Mouse (Mus musculus) G1E (cell line): ENCODE measurements around the gene Traip. TPM values are rescaled to one million over a fixed set of nuclear protein-coding genes. Genes with fewer than 3 reads are reported as not detected.

Source experiments
- ATAC-seq: 2 replicates; pipeline ENCODE4 v1.8.0; 2016; ENCODE audit warnings: mild to moderate bottlenecking; ENCODE audit not compliant: insufficient number of reproducible peaks, poor library complexity, low FRiP score, severe bottlenecking; ENCODE audit errors: extremely low read depth
- DNase-seq: peaks from one replicate; pipeline ENCODE4 v3.0.0; 2012; ENCODE audit warnings: low spot score
- H3K27me3 ChIP-seq: 2 replicates; pipeline ENCODE4 v1.6.1; 2012; ENCODE audit warnings: mild to moderate bottlenecking, low read length, inconsistent platforms; ENCODE audit not compliant: insufficient read depth
- H3K36me3 ChIP-seq: replicated peaks from 2 replicates; pipeline ENCODE3; 2012; ENCODE audit warnings: mild to moderate bottlenecking, inconsistent platforms
- H3K4me1 ChIP-seq: 2 replicates; pipeline ENCODE4 v1.6.1; 2012; ENCODE audit warnings: low read depth, low read length, inconsistent platforms, mixed read lengths; ENCODE audit not compliant: insufficient read depth
- H3K4me3 ChIP-seq: 2 replicates; pipeline ENCODE4 v1.5.1; 2012; ENCODE audit warnings: low read depth, mild to moderate bottlenecking, inconsistent platforms, low read length, moderate library complexity, mixed read lengths
- H3K9me3 ChIP-seq: replicated peaks from 2 replicates; pipeline ENCODE4 v1.6.1; 2012; ENCODE audit warnings: inconsistent platforms
- CTCF ChIP-seq: IDR thresholded peaks from 2 replicates; pipeline ENCODE4 v1.5.1; 2012; ENCODE audit warnings: low read depth, low read length, inconsistent platforms, mixed read lengths
- GATA1 ChIP-seq: IDR thresholded peaks from 2 replicates; pipeline ENCODE4 v1.6.1; 2012; ENCODE audit warnings: borderline replicate concordance, low read length, inconsistent platforms, mixed read lengths
- GATA2 ChIP-seq: IDR thresholded peaks from 2 replicates; pipeline ENCODE4 v1.6.1; 2012; ENCODE audit warnings: low read depth, low read length, inconsistent platforms, borderline replicate concordance
- POLR2AphosphoS5 ChIP-seq: IDR thresholded peaks from 2 replicates; pipeline ENCODE4 v1.6.1; 2012; ENCODE audit warnings: low read depth, low read length, inconsistent platforms; ENCODE audit not compliant: insufficient replicate concordance
- TAL1 ChIP-seq: conservative IDR thresholded peaks from 2 replicates; pipeline ENCODE4 v1.6.1; 2012; ENCODE audit warnings: low read depth, low read length, inconsistent platforms, mixed read lengths
- polyA plus RNA-seq: library from polyadenylated mRNA; stranded (reverse); fragments of >175 nt; gene quantifications from 2 replicates; pipeline ENCODE4 v1.2.3, GENCODE M21; 2012
- total RNA-seq, 2 experiments: library from RNA; stranded (forward) in 1 of 2; stranded (reverse) in 1 of 2; fragments of 200-1000 nt in 1 of 2; fragments of >200 nt in 1 of 2; fragmentation: Nextera tagmentation in 1 of 2; gene quantifications; 2 replicates each; pipeline ENCODE4 v1.2.3; 2014 to 2017

Traip gene
- total and polyA plus RNA-seq, 3 experiments: 10.7 to 28.7 (median 25.6) TPM

DNA sequence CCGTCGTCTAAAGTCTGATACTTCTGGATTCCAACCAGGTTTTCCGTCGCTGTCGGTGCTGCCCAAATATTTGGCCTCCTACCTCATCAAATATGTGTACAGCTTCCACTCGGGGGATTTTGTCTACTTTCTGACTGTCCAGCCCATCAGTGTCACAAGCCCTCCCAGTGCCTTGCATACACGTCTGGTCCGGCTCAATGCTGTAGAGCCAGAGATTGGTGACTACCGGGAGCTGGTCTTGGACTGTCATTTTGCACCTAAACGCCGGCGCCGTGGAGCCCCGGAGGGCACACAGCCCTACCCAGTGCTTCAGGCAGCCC, 42.2 kb upstream of the Traip start:
- H3K9me3 ChIP-seq: no peaks in the 10 kb centered on the region
- peaks cover 27% of the 10 kb centered on the region for H3K4me1 ChIP-seq
- peaks cover 50% of the 10 kb centered on the region for H3K27me3 ChIP-seq
- no peak overlapping the region for H3K4me3 ChIP-seq
- peaks cover 7% of the 10 kb centered on the region for H3K36me3 ChIP-seq
- ATAC-seq (no peak), DNase-seq (no peak)
- TF ChIP-seq POLR2AphosphoS5 (no peak), CTCF (no peak), GATA1 (no peak), GATA2 (no peak), TAL1 (no peak)

DNA sequence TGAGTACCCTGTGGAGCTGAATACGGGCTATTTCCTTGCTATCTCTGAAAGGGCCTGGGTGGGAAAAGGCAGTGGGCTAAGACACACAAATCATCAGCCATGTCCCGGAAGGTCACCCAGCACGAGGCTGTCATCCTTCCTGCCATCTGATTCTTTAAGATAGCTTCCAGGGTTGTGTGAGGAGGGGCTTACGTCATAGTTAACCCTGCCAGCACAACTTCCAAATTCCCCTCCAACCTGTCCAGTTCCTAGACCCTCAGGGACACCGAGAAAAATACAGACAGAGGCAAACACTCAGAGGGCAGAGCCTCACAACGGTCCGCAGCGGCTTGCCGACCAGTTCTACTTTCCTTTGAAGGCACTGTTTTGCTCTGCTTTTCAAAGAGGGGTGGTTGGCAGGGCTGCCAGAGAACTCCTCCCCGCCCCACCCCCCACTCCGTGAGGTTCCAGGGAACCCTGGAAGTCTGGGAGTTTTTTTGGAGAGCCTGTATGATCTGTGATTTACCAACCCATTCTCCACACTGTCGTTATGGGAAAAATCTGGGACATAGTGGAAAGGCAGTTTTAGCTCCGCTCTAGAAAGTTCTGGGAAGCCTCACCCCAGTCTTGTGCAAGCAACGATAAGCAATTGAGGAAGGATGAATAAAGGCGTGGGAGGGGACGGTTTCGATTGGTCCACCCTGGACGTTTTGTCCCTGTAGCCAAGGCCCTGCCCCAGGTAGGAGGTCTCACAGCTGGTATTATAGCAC, 41.4 kb upstream of the Traip start:
- Histone ChIP-seq H3K4me3 (no peak overlapping the region), H3K4me1 (peaks cover 27% of the 10 kb centered on the region), H3K27me3 (peaks cover 59% of the 10 kb centered on the region), H3K36me3 (no peaks in the 10 kb centered on the region), H3K9me3 (no peaks in the 10 kb centered on the region)
- no peak for ATAC-seq
- TF ChIP-seq GATA1 (no peak), GATA2 (no peak), POLR2AphosphoS5 (no peak), TAL1 (no peak), CTCF (no peak)
- no peak for DNase-seq

DNA sequence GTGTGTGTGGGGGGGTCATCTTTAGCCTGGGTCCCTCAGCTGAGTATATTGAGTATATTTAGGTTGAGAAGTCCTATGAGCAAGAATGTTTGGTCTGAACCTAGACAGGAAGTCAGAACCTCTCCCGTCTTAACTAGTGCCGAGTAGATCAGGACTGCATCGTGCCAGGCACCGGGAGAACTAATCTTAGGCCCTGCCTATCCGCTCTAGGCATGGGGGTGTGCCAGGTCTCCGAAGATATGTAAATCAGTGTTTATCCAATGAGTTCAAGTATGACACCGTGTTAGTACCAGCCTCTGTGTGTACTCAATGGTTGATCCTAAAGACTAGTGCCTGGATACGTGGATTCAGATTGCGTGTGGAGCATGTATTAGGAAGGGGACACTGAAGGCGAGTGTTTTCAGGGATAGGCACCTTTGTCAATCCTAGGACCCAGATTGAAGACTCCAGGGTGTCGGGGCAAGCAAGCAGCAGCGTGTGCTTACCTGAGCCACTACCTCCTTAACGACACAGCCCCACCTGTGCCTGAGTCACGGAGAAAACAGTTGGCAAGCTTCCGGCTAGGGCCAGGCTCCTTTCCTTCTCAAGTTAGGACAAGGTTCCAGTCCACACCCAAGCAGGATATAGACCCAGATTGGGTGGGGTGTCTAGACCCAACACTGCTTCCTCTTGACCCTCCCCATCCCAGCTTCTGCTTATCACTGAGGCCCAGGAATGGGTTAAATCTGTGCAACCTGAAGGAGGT, 39.7 kb upstream of the Traip start:
- Histone ChIP-seq H3K4me1 (peaks cover 27% of the 10 kb centered on the region), H3K36me3 (no peaks in the 10 kb centered on the region), H3K9me3 (no peaks in the 10 kb centered on the region), H3K4me3 (no peak overlapping the region), H3K27me3 (peaks cover 73% of the 10 kb centered on the region)
- no peak for ATAC-seq
- no peak for DNase-seq
- no peak for TF ChIP-seq GATA2
- no peak for TF ChIP-seq POLR2AphosphoS5
- TF ChIP-seq GATA1: no peak
- TF ChIP-seq TAL1: no peak
- no peak for TF ChIP-seq CTCF

GRCm38 (mm10) chr9:107914764-107915420, 35.0 kb upstream of the Traip start:
- Histone ChIP-seq H3K36me3 (no peaks in the 10 kb centered on the region), H3K4me3 (no peak overlapping the region), H3K4me1 (no peaks in the 10 kb centered on the region), H3K27me3 (peaks cover 94% of the 10 kb centered on the region), H3K9me3 (no peaks in the 10 kb centered on the region)
- no peak for ATAC-seq
- DNase-seq: no peak
- no peak for TF ChIP-seq POLR2AphosphoS5
- TF ChIP-seq CTCF: no peak
- no peak for TF ChIP-seq GATA1
- no peak for TF ChIP-seq GATA2
- no peak for TF ChIP-seq TAL1

DNA sequence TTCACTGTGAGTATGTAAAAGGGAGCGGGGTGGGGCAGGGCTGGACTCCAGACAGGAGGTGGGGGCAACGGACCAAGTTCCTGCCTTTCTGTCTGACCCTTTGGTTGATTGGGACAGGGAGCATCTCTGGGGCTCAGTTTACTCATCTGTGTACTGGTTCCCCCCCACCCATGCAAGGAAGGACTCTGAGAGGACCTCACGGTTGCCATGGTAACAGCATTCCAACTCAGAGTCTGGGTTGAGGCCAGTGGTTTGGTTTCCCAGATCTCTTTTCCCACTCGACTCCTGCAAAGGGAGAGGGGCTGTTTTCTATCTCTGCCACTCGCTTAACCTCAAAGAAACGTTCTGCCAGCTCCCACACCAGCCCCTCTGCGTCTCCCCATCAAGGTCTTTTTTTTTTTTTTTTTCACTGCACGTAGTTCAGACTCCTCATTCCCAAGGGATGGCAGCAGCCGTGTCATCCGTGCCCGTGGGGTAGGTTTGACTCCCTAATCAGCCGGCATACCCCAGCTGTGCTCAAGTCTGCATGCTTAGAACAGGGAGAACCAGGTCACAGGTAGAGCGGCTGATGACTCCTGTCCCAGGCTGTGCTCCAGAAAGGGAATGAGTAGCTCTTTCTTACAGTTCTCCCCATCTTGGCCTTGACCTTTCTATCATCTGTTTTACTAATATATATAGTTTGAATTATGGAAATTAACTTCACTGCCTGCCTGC, 31.9 kb upstream of the Traip start:
- no peak overlapping the region for H3K4me3 ChIP-seq
- H3K36me3 ChIP-seq: no peaks in the 10 kb centered on the region
- no peaks in the 10 kb centered on the region; the same call in 1 of the 2 replicates for H3K4me1 ChIP-seq
- H3K27me3 ChIP-seq: peaks cover 84% of the 10 kb centered on the region
- no peak for ATAC-seq
- H3K9me3 ChIP-seq: no peaks in the 10 kb centered on the region
- TF ChIP-seq GATA1 (no peak), TAL1 (no peak), CTCF (no peak), POLR2AphosphoS5 (no peak), GATA2 (no peak)
- DNase-seq: no peak
